Mouse (Mus musculus): ENCODE measurements around the gene Tcf20.
"Not testable (repeated sequence)": the region's sequence is repeated elsewhere in the genome, so short reads cannot be mapped to it uniquely, and the experiment has no call there.

Tcf20 gene

GRCm38 (mm10) chr15:82898141-82898739 is 89.4 kb downstream of the Tcf20 start:
- DNase-seq = no peak

- DNase-seq = no peak
Measured at GRCm38 (mm10) chr15:82896336-82896735, 91.3 kb downstream of the Tcf20 start.

GRCm38 (mm10) chr15:82890470-82890869 is 97.2 kb downstream of the Tcf20 start:
- DNase-seq = no peak

DNA sequence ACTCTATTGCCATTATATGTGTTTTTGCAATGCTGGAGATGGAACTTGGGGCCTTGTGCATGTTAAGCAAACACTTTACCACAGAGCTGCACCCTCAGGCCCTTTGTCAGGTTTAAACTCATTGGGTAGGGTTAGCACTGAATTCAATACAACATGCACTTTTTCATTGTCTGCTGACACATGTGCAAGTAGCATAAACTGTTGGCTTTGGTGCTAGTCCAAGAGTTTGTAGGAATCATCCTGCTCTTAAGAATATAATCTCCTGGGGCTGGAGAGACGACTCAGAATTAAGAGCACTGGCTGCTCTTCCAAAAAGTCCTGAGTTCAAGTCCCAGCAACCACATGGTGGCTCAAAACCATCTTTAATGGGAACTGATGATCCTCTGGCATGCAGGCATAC is 98.2 kb downstream of the Tcf20 start:
- no peak for DNase-seq

DNA sequence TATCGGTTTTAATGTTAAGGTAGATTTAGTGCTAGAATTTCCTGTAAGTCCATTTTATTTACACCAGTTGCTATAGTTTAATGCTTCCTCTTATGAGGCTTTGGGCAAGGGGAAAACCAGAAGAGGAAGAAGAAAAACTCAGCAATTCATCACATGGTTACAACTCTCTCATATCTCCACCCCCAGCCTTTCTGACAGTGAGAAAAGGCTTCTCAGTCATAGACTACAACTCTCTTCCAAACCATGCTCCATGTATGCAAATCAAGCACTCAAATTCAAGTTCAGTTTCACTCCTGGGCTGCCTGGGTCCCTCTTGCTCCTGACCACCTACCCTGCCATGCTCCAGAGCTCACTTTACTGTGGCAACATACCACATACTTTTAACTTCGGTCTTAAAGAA is 99.2 kb downstream of the Tcf20 start:
- no peak for DNase-seq

- no peak for DNase-seq
Measured at GRCm38 (mm10) chr15:82877309-82877708, 110.4 kb downstream of the Tcf20 start.

- DNase-seq = no peak
Measured at GRCm38 (mm10) chr15:82876863-82877262, 110.8 kb downstream of the Tcf20 start.

GRCm38 (mm10) chr15:82872037-82872436 is 115.6 kb downstream of the Tcf20 start:
- no peak for DNase-seq

DNA sequence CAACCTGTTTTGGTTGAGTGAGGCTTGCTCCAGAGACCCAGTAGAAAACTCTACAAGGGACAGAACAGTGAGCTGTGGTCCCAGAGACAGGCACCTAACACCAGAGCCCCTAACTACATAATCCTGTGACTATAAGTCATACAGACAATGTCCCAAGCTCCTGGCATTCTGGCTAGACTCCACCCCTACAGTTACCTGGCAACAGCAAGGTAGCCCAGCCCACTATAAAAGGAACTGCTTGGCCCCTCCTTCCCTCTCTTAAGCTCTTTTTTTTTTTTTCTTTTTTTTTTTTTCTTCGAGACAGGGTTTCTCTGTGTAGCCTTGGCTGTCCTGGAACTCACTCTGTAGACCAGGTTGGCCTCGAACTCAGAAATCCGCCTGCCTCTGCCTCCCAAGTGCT is 121.4 kb downstream of the Tcf20 start:
- not testable (repeated sequence) for DNase-seq

- no peak for DNase-seq
Measured at GRCm38 (mm10) chr15:82863674-82864073, 124.0 kb downstream of the Tcf20 start.

- DNase-seq = peak; percentile 16
Measured at GRCm38 (mm10) chr15:82856652-82857378, 130.9 kb downstream of the Tcf20 start.

DNA sequence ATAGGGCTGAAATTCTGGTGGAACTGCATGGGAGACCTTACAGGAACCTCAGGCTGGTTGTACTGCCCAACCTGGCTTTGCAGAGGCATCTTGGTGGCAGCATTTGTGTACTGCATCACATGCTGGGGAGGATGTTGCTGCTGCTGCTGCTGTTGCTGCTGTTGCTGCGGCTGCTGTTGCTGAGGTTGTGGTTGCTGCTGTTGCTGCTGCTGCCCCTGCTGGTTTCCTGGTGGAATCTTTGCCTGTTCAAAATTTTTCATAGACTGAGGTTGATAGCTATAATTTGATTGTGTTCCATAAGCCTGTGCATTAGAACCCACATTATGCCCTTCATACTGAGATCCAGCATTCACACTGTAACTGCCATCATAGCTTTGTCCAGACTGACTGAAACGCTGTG is 131.6 kb downstream of the Tcf20 start:
- DNase-seq = no peak

GRCm38 (mm10) chr15:82839146-82839545 is 148.5 kb downstream of the Tcf20 start:
- DNase-seq = no peak

DNA sequence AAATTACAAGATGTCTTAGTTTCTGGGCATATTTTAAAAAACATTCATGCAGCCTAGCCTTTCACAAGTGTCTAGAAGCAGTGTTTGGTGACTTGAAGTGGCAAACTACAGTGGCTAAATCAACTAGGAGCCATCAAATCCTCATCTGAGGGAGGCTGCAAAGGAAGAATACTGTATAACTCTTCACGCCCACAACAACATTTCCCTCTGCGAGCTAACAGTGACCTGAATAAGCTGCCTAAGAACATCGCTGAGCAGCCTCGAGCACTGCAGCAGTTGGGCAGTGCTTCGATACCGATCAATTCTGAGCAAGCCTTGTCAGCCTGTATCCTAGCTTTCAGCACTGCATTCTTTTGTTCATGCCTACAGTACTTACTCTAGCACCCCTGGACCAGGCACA is 157.8 kb downstream of the Tcf20 start:
- DNase-seq = no peak

GRCm38 (mm10) chr15:82825866-82826265 is 161.8 kb downstream of the Tcf20 start:
- DNase-seq = no peak

GRCm38 (mm10) chr15:82822347-82822746 is 165.3 kb downstream of the Tcf20 start:
- DNase-seq = no peak

GRCm38 (mm10) chr15:82821657-82822056 is 166.0 kb downstream of the Tcf20 start:
- DNase-seq = no peak

- DNase-seq = no peak
Measured at GRCm38 (mm10) chr15:82815296-82815695, 172.4 kb downstream of the Tcf20 start.

DNA sequence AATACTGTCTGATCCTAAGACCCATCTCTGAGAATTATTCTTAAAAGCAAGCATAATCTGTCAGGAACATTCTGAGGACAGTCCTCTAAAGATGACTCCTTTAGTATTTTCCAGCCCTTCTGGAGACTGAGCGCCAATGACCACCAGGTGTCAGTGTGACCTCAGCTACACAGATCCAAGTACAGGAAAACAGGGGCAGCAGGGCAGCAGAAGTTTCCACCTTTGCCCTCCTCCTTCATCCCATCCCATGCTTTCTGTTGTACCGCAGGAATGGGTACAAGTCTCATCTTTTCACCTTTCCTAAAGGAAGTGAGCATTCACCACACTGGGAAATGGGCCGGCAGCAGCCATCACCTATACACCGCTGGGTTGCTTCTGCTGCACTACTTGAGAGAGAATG is 172.9 kb downstream of the Tcf20 start:
- DNase-seq = peak; percentile 80 to 83

GRCm38 (mm10) chr15:82814321-82814720 is 173.4 kb downstream of the Tcf20 start:
- DNase-seq = no peak

DNA sequence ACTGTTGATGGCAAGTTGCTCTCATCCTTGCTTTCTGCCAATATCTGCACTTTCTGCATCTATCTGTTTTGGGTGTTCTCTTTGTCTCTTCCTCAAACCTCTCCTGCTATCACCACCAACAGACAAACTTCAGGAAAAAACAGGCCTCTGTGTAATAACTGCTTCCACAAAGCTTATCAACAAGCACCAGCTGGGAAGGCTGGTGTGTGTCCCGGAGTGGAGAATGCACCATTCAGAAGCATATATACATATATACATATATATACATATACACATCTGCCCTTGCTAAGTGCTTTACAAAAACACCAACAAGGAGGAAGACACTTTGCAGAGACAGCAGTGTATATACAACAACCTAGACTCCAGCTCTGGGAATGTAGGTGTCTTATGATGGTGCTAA is 177.1 kb downstream of the Tcf20 start:
- no peak for DNase-seq

- no peak for DNase-seq
Measured at GRCm38 (mm10) chr15:82809511-82809910, 178.2 kb downstream of the Tcf20 start.

- DNase-seq = no peak
Measured at GRCm38 (mm10) chr15:82806969-82807763, 180.5 kb downstream of the Tcf20 start.

All from kidney, postnatal 4 days (tissue).